Comparison of ENCODE assay signal across 15 mouse cellular contexts in the genomic region with DNA sequence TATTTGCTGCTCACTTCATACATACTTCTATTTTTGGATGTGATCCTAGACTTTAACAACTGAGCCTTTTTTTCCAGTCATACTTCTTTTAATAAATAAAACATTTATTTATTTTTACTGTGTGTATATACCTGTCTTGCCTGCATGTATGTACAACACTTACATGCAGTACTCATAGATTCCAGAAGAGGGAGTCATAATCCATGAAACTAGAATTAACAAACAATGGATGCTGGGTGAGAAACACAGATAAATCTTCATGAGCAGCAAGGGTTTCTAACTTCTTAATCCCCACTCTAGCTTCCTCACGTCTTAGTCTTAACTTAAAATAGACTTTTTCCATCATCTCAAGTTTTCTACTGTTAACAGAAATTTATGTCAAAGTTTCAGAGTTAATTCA.
DNase-seq lines count a peak whose midpoint lies in the region; ATAC-seq lines count a peak whose summit lies in the region.
"Had no signal": no experiment of that assay in that cellular context is flagged by ENCODE, and none has a peak within 500 bp of the region (broad histone marks: within the 10 kb centered on the region; RNA-seq: fewer than 3 reads in every experiment).

No protein-coding gene starts in this region.

- H3K4me3 ChIP-seq in hindbrain, embryonic 11.5 days (ENCODE audit: low read depth, low read length), result no peak overlapping the region
- H3K4me3 ChIP-seq in hindbrain, embryonic 13.5 days, result no peak overlapping the region
- H3K4me3 ChIP-seq in midbrain, embryonic 14.5 days (replicated peaks; ENCODE audit: low read depth, low read length), result no peak overlapping the region
- H3K4me3 ChIP-seq in midbrain, embryonic 15.5 days, result no peak overlapping the region
- H3K4me3 ChIP-seq: midbrain, embryonic 13.5 days had no signal

- no peaks in the 10 kb centered on the region for H3K4me1 ChIP-seq in hindbrain, embryonic 11.5 days (replicated peaks; ENCODE audit: control insufficient read depth, insufficient read depth, low read length)
- H3K4me1 ChIP-seq in hindbrain, embryonic 13.5 days (replicated peaks), result no peaks in the 10 kb centered on the region
- H3K4me1 ChIP-seq in midbrain, embryonic 14.5 days (ENCODE audit: control insufficient read depth, insufficient read depth, low read length), result no peaks in the 10 kb centered on the region
- no peaks in the 10 kb centered on the region for H3K4me1 ChIP-seq in midbrain, embryonic 15.5 days
- H3K4me1 ChIP-seq: midbrain, embryonic 13.5 days had no signal

- H3K36me3 ChIP-seq in hindbrain, embryonic 11.5 days (ENCODE audit: control insufficient read depth, insufficient read depth, low read length), result no peaks in the 10 kb centered on the region
- no peaks in the 10 kb centered on the region for H3K36me3 ChIP-seq in hindbrain, embryonic 13.5 days
- H3K36me3 ChIP-seq in midbrain, embryonic 14.5 days (ENCODE audit: control insufficient read depth, insufficient read depth, low read length), result no peaks in the 10 kb centered on the region
- no peaks in the 10 kb centered on the region for H3K36me3 ChIP-seq in midbrain, embryonic 15.5 days (replicated peaks)
- H3K36me3 ChIP-seq: G1E; midbrain, embryonic 13.5 days had no signal

- H3K27ac ChIP-seq in hindbrain, embryonic 11.5 days (ENCODE audit: low read depth, low read length), result no peak overlapping the region
- H3K27ac ChIP-seq in hindbrain, embryonic 13.5 days, result no peak overlapping the region
- no peak overlapping the region for H3K27ac ChIP-seq in midbrain, embryonic 14.5 days (replicated peaks; ENCODE audit: low read depth, low read length)
- no peak overlapping the region for H3K27ac ChIP-seq in midbrain, embryonic 15.5 days
- H3K27ac ChIP-seq: midbrain, embryonic 13.5 days had no signal

- no peak for ATAC-seq in hindbrain, embryonic 11.5 days (ENCODE audit: low FRiP score)
- no peak for ATAC-seq in hindbrain, embryonic 13.5 days (ENCODE audit: low FRiP score)
- no peak for ATAC-seq in midbrain, embryonic 14.5 days (ENCODE audit: low FRiP score, low TSS enrichment)
- no peak for ATAC-seq in midbrain, embryonic 15.5 days (replicated peaks)
- ATAC-seq in megakaryocyte progenitor cell, adult 5-6 weeks (replicated peaks; ENCODE audit: poor library complexity), result no peak
- ATAC-seq: midbrain, embryonic 13.5 days had no signal

- H3K4me2 ChIP-seq in hindbrain, embryonic 11.5 days (replicated peaks; ENCODE audit: low read depth, low read length), result no peak overlapping the region
- no peak overlapping the region for H3K4me2 ChIP-seq in hindbrain, embryonic 13.5 days
- no peak overlapping the region for H3K4me2 ChIP-seq in midbrain, embryonic 14.5 days (ENCODE audit: low read length)
- no peak overlapping the region for H3K4me2 ChIP-seq in midbrain, embryonic 15.5 days
- H3K4me2 ChIP-seq: midbrain, embryonic 13.5 days had no signal

- H3K9ac ChIP-seq in hindbrain, embryonic 11.5 days (ENCODE audit: low read depth, low read length), result no peak overlapping the region
- H3K9ac ChIP-seq in hindbrain, embryonic 13.5 days, result no peak overlapping the region
- no peak overlapping the region for H3K9ac ChIP-seq in midbrain, embryonic 14.5 days (replicated peaks; ENCODE audit: low read length)
- no peak overlapping the region for H3K9ac ChIP-seq in midbrain, embryonic 15.5 days
- H3K9ac ChIP-seq: midbrain, embryonic 13.5 days had no signal

- no peaks in the 10 kb centered on the region for H3K9me3 ChIP-seq in hindbrain, embryonic 11.5 days (ENCODE audit: control insufficient read depth, low read length)
- no peaks in the 10 kb centered on the region for H3K9me3 ChIP-seq in hindbrain, embryonic 13.5 days
- no peaks in the 10 kb centered on the region for H3K9me3 ChIP-seq in midbrain, embryonic 14.5 days (ENCODE audit: control insufficient read depth, low read length)
- H3K9me3 ChIP-seq in midbrain, embryonic 15.5 days, result no peaks in the 10 kb centered on the region
- H3K9me3 ChIP-seq: G1E; midbrain, embryonic 13.5 days had no signal

- WGBS in hindbrain, embryonic 11.5 days, result 74% methylated on average over 1 of the region's 1 CpGs
- WGBS in hindbrain, embryonic 13.5 days, result 67% methylated on average over 1 of the region's 1 CpGs
- WGBS in midbrain, embryonic 14.5 days, result 57% methylated on average over 1 of the region's 1 CpGs
- WGBS in midbrain, embryonic 15.5 days, result 61% methylated on average over 1 of the region's 1 CpGs

- DNase-seq in hindbrain, embryonic 11.5 days (ENCODE audit: low spot score), result peak; percentile 37
- DNase-seq in midbrain, embryonic 14.5 days, result peak; percentile 35
- DNase-seq in NIH3T3 (ENCODE audit: low read depth), result peak; percentile 2
- DNase-seq in retina, postnatal 1 day, result peak; percentile 7
- no peak for DNase-seq in layer of hippocampus, postnatal 10 days (ENCODE audit: low spot score in 2 of 2)
- DNase-seq: cerebellum, adult 11-12 months; heart, adult 18-20 months; kidney, adult 11 months; liver; lung, postnatal 10 days had no signal

- no peaks in the 10 kb centered on the region for H3K27me3 ChIP-seq in hindbrain, embryonic 11.5 days (ENCODE audit: control insufficient read depth, insufficient read depth, low read length)
- no peaks in the 10 kb centered on the region for H3K27me3 ChIP-seq in hindbrain, embryonic 13.5 days
- no peaks in the 10 kb centered on the region for H3K27me3 ChIP-seq in midbrain, embryonic 14.5 days (ENCODE audit: control insufficient read depth, insufficient read depth, low read length)
- H3K27me3 ChIP-seq in midbrain, embryonic 15.5 days (replicated peaks), result no peaks in the 10 kb centered on the region
- H3K27me3 ChIP-seq: midbrain, embryonic 13.5 days had no signal

Comparison
In these comparisons a context has a peak if more than half of its experiments do, and no peak if none do; other contexts are left out.
1. DNase-seq: peak in hindbrain, embryonic 11.5 days (single experiment), midbrain, embryonic 14.5 days (single experiment), NIH3T3 (single experiment) and retina, postnatal 1 day (single experiment); none in layer of hippocampus, postnatal 10 days (0 of 2).